Mouse (Mus musculus): Measurements from ENCODE around the gene Ccdc65.

- peak; percentile 91 for TF ChIP-seq CHD2 (IDR thresholded peaks at IDR 0.05; ENCODE audit: low read depth, low read length)
- no peak for TF ChIP-seq MAFK (IDR thresholded peaks at IDR 0.05; ENCODE audit: insufficient read depth, low read depth, low read length)
Measured at GRCm38 (mm10) chr15:98676940-98677728, 30.9 kb upstream of the Ccdc65 start, which contains the start of gene Rnd1.
